Mouse (Mus musculus) ES-Bruce4 (cell line): ENCODE measurements around the gene Pitpna.

ENCODE experiments used
- CTCF ChIP-seq: IDR thresholded peaks from one replicate; pipeline ENCODE4 v1.8.1; 2011; ENCODE audit warnings: low read depth, low read length
- POLR2A ChIP-seq: IDR thresholded peaks from one replicate; pipeline ENCODE4 v1.8.1; 2011; ENCODE audit warnings: low read length; ENCODE audit not compliant: insufficient read depth

GRCm38 (mm10) chr11:75673411-75673810, 85.5 kb downstream of the Pitpna start:
- TF ChIP-seq POLR2A (no peak), CTCF (no peak)
